Mouse (Mus musculus) brain, embryonic 14.5 days (tissue): ENCODE measurements around the gene Nkpd1.

Source experiments
- CTCF ChIP-seq: fragments of 200-500 bp; IDR thresholded peaks from 2 replicates; pipeline ENCODE4 v1.5.1; 2012; ENCODE audit warnings: inconsistent platforms, mild to moderate bottlenecking, moderate library complexity, borderline replicate concordance; ENCODE audit not compliant: insufficient read depth, insufficient read length; ENCODE audit errors: extremely low read depth
- POLR2A ChIP-seq: fragments of 200-500 bp; IDR thresholded peaks from 2 replicates; pipeline ENCODE4 v1.6.1; 2012; ENCODE audit warnings: mild to moderate bottlenecking, inconsistent platforms, borderline replicate concordance; ENCODE audit not compliant: poor library complexity, insufficient read depth, insufficient read length, severe bottlenecking; ENCODE audit errors: extremely low read depth

- TF ChIP-seq CTCF (peak; percentile 9; the same call in 1 of the 2 replicates), POLR2A (no peak)
Measured at GRCm38 (mm10) chr7:19506326-19506725, 11.3 kb upstream of the Nkpd1 start.
